Mouse (Mus musculus) limb, embryonic 10.5 days (tissue): ENCODE measurements around the gene 1700056E22Rik. TPM values are rescaled to one million over a fixed set of nuclear protein-coding genes. Genes with fewer than 3 reads are reported as not detected.

ENCODE experiments used
- DNase-seq: peaks from one replicate; pipeline ENCODE4 v3.0.0-alpha.2; 2017; ENCODE audit warnings: low spot score
- H3K27ac ChIP-seq: fragments of 300-500 bp; sonication (generic); 2 replicates; pipeline ENCODE4 v1.5.1; 2016; ENCODE audit warnings: mild to moderate bottlenecking
- H3K27me3 ChIP-seq: fragments of 300-500 bp; sonication (generic); 2 replicates; pipeline ENCODE4 v1.6.1; 2016; ENCODE audit warnings: low read depth, mild to moderate bottlenecking; ENCODE audit not compliant: poor library complexity, severe bottlenecking
- H3K36me3 ChIP-seq: fragments of 300-500 bp; sonication (generic); 2 replicates; pipeline ENCODE4 v1.6.1; 2016; ENCODE audit warnings: mild to moderate bottlenecking, moderate library complexity
- H3K4me1 ChIP-seq: fragments of 300-500 bp; sonication (generic); 2 replicates; pipeline ENCODE4 v1.6.1; 2016
- H3K4me3 ChIP-seq: fragments of 300-500 bp; sonication (generic); 2 replicates; pipeline ENCODE4 v1.5.1; 2016; ENCODE audit warnings: mild to moderate bottlenecking, moderate library complexity
- H3K9me3 ChIP-seq: fragments of 300-500 bp; sonication (generic); replicated peaks from 2 replicates; pipeline ENCODE4 v1.6.1; 2016; ENCODE audit warnings: mild to moderate bottlenecking
- WGBS: fragments of 180-500 bp; shearing (Covaris S2); methylation state at CpG from one replicate; pipeline ENCODE4 v1.1.7; 2016; 5-methylcytosine and 5-hydroxymethylcytosine counted together
- polyA plus RNA-seq: library from polyadenylated mRNA; unstranded; fragments of >200 nt; fragmentation: Nextera tagmentation; extraction: Ambion mirVana; gene quantifications from 2 replicates; pipeline ENCODE4 v1.2.1, GENCODE M21; 2016

1700056E22Rik gene
- polyA plus RNA-seq, 1 experiment from 2014 or later: 0.96 TPM

DNA sequence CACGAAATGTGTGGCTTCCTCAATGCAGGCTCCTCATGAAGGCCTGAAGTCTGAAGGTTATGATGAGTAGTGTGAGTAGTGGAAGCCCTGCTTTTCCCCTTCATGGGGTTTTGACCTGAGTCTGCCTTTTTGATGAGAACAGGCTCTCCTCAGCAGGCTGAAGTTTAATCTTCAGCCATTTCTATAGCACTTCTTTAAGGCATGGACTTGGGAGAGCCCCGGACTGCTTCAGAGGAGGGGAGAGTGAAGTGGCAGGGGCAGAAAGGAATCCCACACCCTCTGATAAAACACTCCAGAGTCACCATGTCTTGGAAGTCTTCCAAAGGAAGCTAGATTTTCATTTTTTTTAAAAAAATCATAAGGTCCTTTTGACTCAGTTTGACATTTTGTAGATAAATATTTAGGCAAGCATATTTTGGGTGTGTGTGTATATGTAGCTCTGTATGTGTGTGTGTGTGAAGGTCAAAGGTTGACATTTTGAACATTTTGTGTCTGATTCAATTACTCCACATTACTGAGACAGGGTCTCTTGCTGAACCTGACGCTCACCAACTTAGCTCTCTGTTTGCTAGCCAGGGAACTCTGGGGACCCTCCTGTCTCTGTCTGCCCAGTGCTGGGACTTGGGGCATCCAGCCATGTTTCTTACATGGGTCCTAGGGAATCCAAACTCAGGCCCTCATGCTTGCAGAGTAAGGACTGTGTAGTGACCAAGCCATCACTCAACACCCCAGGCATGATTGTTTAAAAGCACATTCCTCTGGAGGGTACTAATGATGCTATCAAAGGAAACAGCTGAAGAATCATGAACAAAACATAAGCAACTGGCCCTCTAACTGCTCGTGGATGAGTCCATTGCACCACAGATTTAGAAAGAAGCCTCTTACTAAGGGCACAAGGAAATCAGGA lies 27.0 kb upstream of the 1700056E22Rik start:
- H3K4me3 ChIP-seq: no peak overlapping the region
- H3K27ac ChIP-seq: no peak overlapping the region
- H3K4me1 ChIP-seq: no peaks in the 10 kb centered on the region
- H3K36me3 ChIP-seq: no peaks in the 10 kb centered on the region
- DNase-seq: no peak
- H3K27me3 ChIP-seq: no peaks in the 10 kb centered on the region
- 82% methylated on average over 4 of the region's 4 CpGs for WGBS
- no peaks in the 10 kb centered on the region; the same call in 1 of the 2 replicates for H3K9me3 ChIP-seq

DNA sequence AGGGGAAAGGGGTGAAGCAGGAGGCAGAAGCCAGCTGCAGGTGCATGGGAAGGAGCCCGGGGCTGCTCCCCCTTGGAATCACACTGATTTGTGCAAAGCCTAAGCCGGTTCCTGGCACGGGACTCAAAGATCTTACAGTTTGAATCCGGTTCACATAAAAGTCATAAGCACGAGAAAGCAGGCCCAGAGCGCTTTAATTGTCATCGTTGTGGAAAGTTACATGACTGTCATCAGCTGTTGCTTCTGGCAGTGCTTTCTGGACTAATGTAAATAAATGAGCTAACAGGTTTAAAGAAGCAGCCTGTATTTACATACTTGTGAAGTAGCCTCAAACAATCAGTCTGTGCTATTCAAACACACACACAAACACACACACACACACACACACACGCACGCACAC lies 26.3 kb upstream of the 1700056E22Rik start:
- no peaks in the 10 kb centered on the region for H3K36me3 ChIP-seq
- H3K4me3 ChIP-seq: no peak overlapping the region
- no peaks in the 10 kb centered on the region for H3K27me3 ChIP-seq
- WGBS: 91% methylated on average over 9 of the region's 9 CpGs
- H3K9me3 ChIP-seq: no peaks in the 10 kb centered on the region; the same call in 1 of the 2 replicates
- H3K27ac ChIP-seq: no peak overlapping the region
- DNase-seq: no peak
- H3K4me1 ChIP-seq: no peaks in the 10 kb centered on the region

DNA sequence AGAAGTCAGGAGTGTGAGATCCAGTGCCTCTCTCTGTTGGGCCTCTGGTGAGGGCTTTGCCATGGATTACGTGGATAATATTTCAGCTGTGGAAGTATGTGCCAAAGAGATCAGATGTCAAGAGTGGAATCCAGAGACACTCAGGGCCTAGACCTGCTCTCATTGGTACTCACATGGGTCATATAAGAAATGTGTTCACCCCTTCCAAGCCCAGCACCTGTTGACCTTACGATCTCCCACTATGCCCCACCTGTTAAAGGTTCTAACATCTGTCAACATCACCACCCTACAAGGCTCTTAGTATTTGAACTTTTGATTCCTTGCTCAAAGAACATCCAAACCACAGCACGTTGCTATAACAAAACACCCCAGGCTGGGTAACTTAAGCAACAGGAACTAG lies 25.7 kb upstream of the 1700056E22Rik start:
- Histone ChIP-seq H3K4me3 (no peak overlapping the region), H3K4me1 (no peaks in the 10 kb centered on the region), H3K36me3 (no peaks in the 10 kb centered on the region), H3K9me3 (no peaks in the 10 kb centered on the region; the same call in 1 of the 2 replicates), H3K27me3 (no peaks in the 10 kb centered on the region), H3K27ac (no peak overlapping the region)
- 92% methylated on average over 3 of the region's 3 CpGs for WGBS
- DNase-seq: no peak

DNA sequence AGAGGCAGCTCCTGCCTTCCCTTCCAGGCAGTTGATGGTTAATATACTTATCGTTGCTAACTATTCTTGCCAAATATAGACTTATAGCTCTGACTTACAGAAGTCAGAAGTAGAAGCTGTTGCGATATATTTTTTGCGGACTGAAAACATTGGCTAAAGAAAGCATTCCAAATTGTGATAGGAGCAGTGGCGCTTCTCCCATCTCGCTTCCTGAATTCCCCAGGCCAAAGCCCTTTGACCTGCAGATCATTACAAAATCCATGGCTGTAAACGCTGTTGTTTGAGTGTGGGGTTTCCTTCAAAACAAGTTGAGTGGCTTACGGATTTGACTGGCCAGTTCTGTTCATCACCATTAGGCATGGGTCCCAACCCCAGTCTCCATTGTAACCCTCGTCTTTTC lies 24.1 kb upstream of the 1700056E22Rik start:
- no peaks in the 10 kb centered on the region for H3K9me3 ChIP-seq
- 86% methylated on average over 8 of the region's 8 CpGs for WGBS
- H3K27ac ChIP-seq: no peak overlapping the region
- H3K4me3 ChIP-seq: no peak overlapping the region
- no peaks in the 10 kb centered on the region for H3K36me3 ChIP-seq
- no peaks in the 10 kb centered on the region for H3K27me3 ChIP-seq
- no peaks in the 10 kb centered on the region for H3K4me1 ChIP-seq
- DNase-seq: no peak

- Histone ChIP-seq H3K27me3 (no peaks in the 10 kb centered on the region), H3K4me3 (no peak overlapping the region), H3K27ac (no peak overlapping the region), H3K9me3 (no peaks in the 10 kb centered on the region), H3K36me3 (no peaks in the 10 kb centered on the region), H3K4me1 (peaks cover 11% of the 10 kb centered on the region)
- DNase-seq: no peak
- 89% methylated on average over 2 of the region's 2 CpGs for WGBS
Measured at GRCm38 (mm10) chr1:184054176-184054575, 20.1 kb upstream of the 1700056E22Rik start.

- Histone ChIP-seq H3K4me3 (no peak overlapping the region), H3K27me3 (no peaks in the 10 kb centered on the region), H3K9me3 (no peaks in the 10 kb centered on the region), H3K4me1 (peaks cover 15% of the 10 kb centered on the region), H3K36me3 (no peaks in the 10 kb centered on the region), H3K27ac (no peak overlapping the region)
- DNase-seq: no peak
- 89% methylated on average over 4 of the region's 4 CpGs for WGBS
Measured at GRCm38 (mm10) chr1:184053711-184054110, 19.6 kb upstream of the 1700056E22Rik start.

DNA sequence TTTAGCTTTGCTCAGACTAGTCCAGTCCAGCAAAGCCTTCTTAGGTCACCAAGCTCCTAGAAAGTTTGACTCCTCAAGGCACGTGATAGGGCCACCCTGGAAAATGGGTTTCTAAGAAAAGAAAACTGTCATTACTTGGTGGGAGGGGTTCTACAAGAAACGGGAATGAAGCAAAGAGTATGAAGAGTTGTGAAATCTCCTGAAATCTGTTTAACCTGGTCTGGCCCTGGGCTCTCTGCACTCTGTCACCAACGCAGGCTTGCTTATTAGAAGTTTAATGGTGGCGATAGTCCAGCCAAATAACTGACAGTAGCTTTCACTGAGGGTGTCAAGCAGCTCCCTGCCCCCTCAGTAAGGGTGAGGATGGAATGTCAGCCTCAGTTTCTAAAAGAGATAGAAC lies 19.0 kb upstream of the 1700056E22Rik start:
- 86% methylated on average over 4 of the region's 4 CpGs for WGBS
- Histone ChIP-seq H3K9me3 (no peaks in the 10 kb centered on the region), H3K36me3 (no peaks in the 10 kb centered on the region), H3K27ac (no peak overlapping the region), H3K27me3 (no peaks in the 10 kb centered on the region), H3K4me1 (peaks cover 15% of the 10 kb centered on the region), H3K4me3 (no peak overlapping the region)
- no peak for DNase-seq

GRCm38 (mm10) chr1:184052331-184052730 lies 18.2 kb upstream of the 1700056E22Rik start:
- H3K9me3 ChIP-seq: no peaks in the 10 kb centered on the region
- H3K4me3 ChIP-seq: no peak overlapping the region
- H3K27ac ChIP-seq: no peak overlapping the region
- no peaks in the 10 kb centered on the region for H3K36me3 ChIP-seq
- no peak for DNase-seq
- peaks cover 15% of the 10 kb centered on the region for H3K4me1 ChIP-seq
- 65% methylated on average over 4 of the region's 4 CpGs for WGBS
- H3K27me3 ChIP-seq: no peaks in the 10 kb centered on the region

- H3K4me3 ChIP-seq: no peak overlapping the region
- no peaks in the 10 kb centered on the region for H3K36me3 ChIP-seq
- H3K4me1 ChIP-seq: peaks cover 19% of the 10 kb centered on the region
- WGBS: 19% methylated on average over 6 of the region's 6 CpGs
- no peaks in the 10 kb centered on the region for H3K9me3 ChIP-seq
- H3K27me3 ChIP-seq: no peaks in the 10 kb centered on the region
- no peak overlapping the region for H3K27ac ChIP-seq
- DNase-seq: no peak
Measured at GRCm38 (mm10) chr1:184051824-184052223, 17.7 kb upstream of the 1700056E22Rik start.

DNA sequence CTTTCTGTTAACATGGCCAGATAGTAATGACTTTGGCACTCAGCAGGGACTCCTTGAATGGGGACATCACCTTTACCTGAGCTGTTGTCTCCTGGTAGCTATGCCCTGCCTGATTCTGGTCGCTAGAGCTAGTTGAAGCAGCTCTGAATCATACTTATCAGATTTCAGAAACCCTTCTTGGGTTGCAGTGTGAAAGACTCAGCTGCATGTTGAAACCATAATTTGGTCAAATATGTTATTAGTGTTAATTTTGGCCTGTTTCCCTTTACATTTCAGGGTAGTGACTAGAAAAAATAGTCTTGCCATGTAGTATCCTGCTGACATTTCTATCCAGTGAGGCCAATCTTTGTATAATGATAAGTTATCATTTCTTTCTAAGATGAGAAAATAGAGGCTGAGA lies 17.2 kb upstream of the 1700056E22Rik start:
- Histone ChIP-seq H3K36me3 (no peaks in the 10 kb centered on the region), H3K9me3 (no peaks in the 10 kb centered on the region), H3K27me3 (no peaks in the 10 kb centered on the region), H3K27ac (no peak overlapping the region), H3K4me1 (peaks cover 24% of the 10 kb centered on the region), H3K4me3 (no peak overlapping the region)
- 62% methylated on average over 1 of the region's 1 CpGs for WGBS
- no peak for DNase-seq

DNA sequence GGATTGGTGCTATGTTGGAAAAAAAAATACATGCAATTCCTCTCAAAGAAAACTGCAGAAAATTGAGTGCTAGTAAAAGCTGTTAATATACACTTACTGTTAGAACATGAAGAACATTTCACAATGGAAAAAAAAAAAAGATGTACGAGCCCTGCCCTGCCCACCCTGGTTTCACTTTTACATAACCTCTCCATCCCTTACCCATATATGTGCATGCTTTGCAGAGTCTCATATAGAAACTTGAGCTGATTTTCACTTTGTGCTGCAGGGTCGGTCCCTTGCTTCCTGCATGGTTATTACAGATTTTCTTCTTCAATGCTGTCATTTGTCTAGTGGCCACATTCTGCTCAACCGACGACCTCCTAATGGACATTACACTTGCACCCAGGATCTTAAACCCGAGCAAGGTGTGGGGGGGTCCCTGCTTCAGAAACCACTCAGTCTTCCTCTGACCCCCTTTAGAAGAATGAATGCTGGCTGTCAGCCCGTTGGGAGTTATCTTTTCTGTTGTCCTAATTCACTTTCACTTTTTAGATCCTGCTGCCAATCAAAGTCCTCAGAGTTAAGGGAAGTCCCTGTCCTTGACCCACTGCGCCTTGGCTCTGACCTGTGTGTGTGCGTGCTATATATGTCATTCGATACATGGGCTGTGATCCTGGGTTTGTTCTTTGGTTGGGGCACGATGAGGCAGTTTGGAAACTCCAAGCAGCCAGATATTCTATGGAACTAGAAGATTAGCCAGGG lies 14.7 kb upstream of the 1700056E22Rik start:
- Histone ChIP-seq H3K4me3 (no peak overlapping the region), H3K27me3 (no peaks in the 10 kb centered on the region), H3K4me1 (peaks cover 42% of the 10 kb centered on the region), H3K27ac (no peak overlapping the region), H3K9me3 (no peaks in the 10 kb centered on the region), H3K36me3 (no peaks in the 10 kb centered on the region)
- no peak for DNase-seq
- WGBS: 83% methylated on average over 10 of the region's 10 CpGs

DNA sequence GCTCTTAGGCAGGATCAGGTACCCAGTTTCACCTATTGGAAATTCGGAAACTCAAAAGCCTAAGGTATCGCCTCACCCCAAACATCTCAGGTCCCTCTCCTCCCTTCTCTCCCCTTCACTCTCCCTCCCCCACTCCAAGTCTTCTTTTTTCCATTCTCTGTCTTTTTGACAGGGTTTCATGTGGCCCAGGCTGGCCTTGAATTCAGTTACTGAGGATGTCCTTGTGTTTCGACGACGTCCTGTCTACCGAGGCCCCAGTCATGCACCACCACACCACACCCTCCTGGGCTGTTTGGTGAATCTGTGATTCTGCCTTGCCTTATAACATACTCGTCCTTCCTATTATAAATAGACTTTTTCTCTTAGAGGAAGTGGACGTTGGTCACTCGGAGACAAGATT lies 13.7 kb upstream of the 1700056E22Rik start:
- H3K4me3 ChIP-seq: no peak overlapping the region
- H3K9me3 ChIP-seq: no peaks in the 10 kb centered on the region
- H3K4me1 ChIP-seq: peaks cover 42% of the 10 kb centered on the region
- WGBS: 96% methylated on average over 9 of the region's 9 CpGs
- no peaks in the 10 kb centered on the region for H3K27me3 ChIP-seq
- no peak overlapping the region; the same call in 1 of the 2 replicates for H3K27ac ChIP-seq
- no peak for DNase-seq
- no peaks in the 10 kb centered on the region for H3K36me3 ChIP-seq

DNA sequence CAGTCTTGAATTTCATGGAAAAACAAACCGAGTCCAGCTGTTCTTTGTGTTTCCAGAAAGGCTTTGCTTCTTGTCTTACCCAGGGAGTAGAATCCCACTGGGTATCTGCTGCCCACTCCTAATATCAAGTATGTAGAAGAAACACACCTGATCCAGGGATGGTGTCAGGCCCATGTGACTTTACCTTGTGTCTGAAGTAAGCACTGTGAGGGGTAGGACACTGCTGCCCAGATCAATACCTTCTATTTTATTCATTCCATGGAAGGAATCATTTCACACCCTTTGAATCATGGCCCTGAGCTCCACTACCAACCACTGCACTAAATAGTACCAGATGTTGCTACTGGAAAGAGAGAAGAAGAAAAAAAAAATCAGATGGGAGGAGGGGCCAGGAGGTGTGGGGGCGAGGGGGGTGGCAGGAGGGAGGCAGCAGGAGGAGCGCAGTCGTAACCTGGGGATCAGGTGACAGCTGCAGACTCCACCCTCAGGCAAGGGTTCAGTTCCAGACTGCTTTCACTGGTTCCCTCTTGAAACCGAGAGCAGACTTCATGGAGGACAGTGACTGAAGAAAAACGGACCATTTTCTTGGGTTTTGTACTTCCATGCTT lies 12.1 kb upstream of the 1700056E22Rik start:
- H3K9me3 ChIP-seq: no peaks in the 10 kb centered on the region
- peak; percentile 76 for DNase-seq
- H3K4me3 ChIP-seq: no peak overlapping the region
- no peaks in the 10 kb centered on the region for H3K36me3 ChIP-seq
- H3K27me3 ChIP-seq: no peaks in the 10 kb centered on the region
- 24% methylated on average over 6 of the region's 6 CpGs for WGBS
- peaks cover 46% of the 10 kb centered on the region for H3K4me1 ChIP-seq
- peak overlapping the region; percentile 75 for H3K27ac ChIP-seq
